Mouse (Mus musculus) right cerebral cortex, adult 18-20 months (tissue): ENCODE data around the gene Yif1a.

Source experiments
- DNase-seq: peaks from one replicate; pipeline ENCODE4 v3.0.0; 2022; ENCODE audit warnings: mixed read lengths

The Yif1a gene

GRCm38 (mm10) chr19:5060365-5061330, 27.7 kb upstream of the Yif1a start:
- DNase-seq: no peak

- no peak for DNase-seq
Observed at GRCm38 (mm10) chr19:5062041-5062440, 26.3 kb upstream of the Yif1a start.

GRCm38 (mm10) chr19:5062446-5062845, 25.9 kb upstream of the Yif1a start:
- DNase-seq: no peak

- DNase-seq: no peak
Observed at GRCm38 (mm10) chr19:5065104-5065503, 23.2 kb upstream of the Yif1a start.

GRCm38 (mm10) chr19:5067040-5067799, 21.1 kb upstream of the Yif1a start:
- DNase-seq: no peak

- no peak for DNase-seq
Observed at GRCm38 (mm10) chr19:5067867-5068569, 20.3 kb upstream of the Yif1a start, which contains the start of gene Cd248. Cd248 (plus strand) TSS chr19:5068078.

GRCm38 (mm10) chr19:5068570-5069234, 19.6 kb upstream of the Yif1a start:
- DNase-seq: no peak

- no peak for DNase-seq
Observed at GRCm38 (mm10) chr19:5069486-5069885, 18.9 kb upstream of the Yif1a start.

GRCm38 (mm10) chr19:5069978-5070377, 18.4 kb upstream of the Yif1a start:
- DNase-seq: no peak

GRCm38 (mm10) chr19:5071077-5071476, 17.3 kb upstream of the Yif1a start:
- DNase-seq: no peak

- no peak for DNase-seq
Observed at GRCm38 (mm10) chr19:5071545-5072369, 16.6 kb upstream of the Yif1a start.

- no peak for DNase-seq
Observed at GRCm38 (mm10) chr19:5072389-5073019, 15.8 kb upstream of the Yif1a start.

GRCm38 (mm10) chr19:5073028-5073427, 15.3 kb upstream of the Yif1a start:
- no peak for DNase-seq

GRCm38 (mm10) chr19:5073518-5073917, 14.8 kb upstream of the Yif1a start:
- no peak for DNase-seq

GRCm38 (mm10) chr19:5079279-5079678, 9.1 kb upstream of the Yif1a start:
- DNase-seq: no peak

GRCm38 (mm10) chr19:5082005-5082404, 6.3 kb upstream of the Yif1a start:
- DNase-seq: no peak

- DNase-seq: no peak
Observed at GRCm38 (mm10) chr19:5082596-5082995, 5.7 kb upstream of the Yif1a start.

- DNase-seq: no peak
Observed at GRCm38 (mm10) chr19:5083961-5084833, 4.1 kb upstream of the Yif1a start.

- DNase-seq: no peak
Observed at GRCm38 (mm10) chr19:5084834-5085144, 3.5 kb upstream of the Yif1a start.
